ENCODE assay signal across 18 mouse cellular contexts in genomic region chr7:69925261-69925660, GRCm38 (mm10).
"Had no signal": no experiment of that assay in that cellular context is flagged by ENCODE, and none has a peak within 500 bp of the region (broad histone marks: within the 10 kb centered on the region; RNA-seq: fewer than 3 reads in every experiment).

No protein-coding gene starts in this region.

- H3K36me3 ChIP-seq: midbrain, embryonic 10.5 days; neural tube, embryonic 13.5 days; neural tube, embryonic 15.5 days had no signal

- H3K9me3 ChIP-seq: midbrain, embryonic 10.5 days; neural tube, embryonic 15.5 days had no signal

- H3K27me3 ChIP-seq: neural tube, embryonic 13.5 days had no signal

- H3K4me2 ChIP-seq: lung, embryonic 14.5 days; neural tube, embryonic 13.5 days; neural tube, embryonic 15.5 days had no signal

- H3K27ac ChIP-seq: midbrain, embryonic 10.5 days; neural tube, embryonic 13.5 days; neural tube, embryonic 15.5 days had no signal

- H3K9ac ChIP-seq: lung, embryonic 14.5 days; neural tube, embryonic 13.5 days; neural tube, embryonic 15.5 days had no signal

- DNase-seq: lung, adult 18-20 months; lung, embryonic 14.5 days; lung, postnatal 10 days; lung, postnatal 4 days; midbrain, embryonic 14.5 days; retina, postnatal 1 day; right cerebral cortex, adult 18-20 months; right cerebral cortex, postnatal 25 days; right cerebral cortex, postnatal 4 days; spleen, adult 18-20 months; thymus, adult 18-20 months; thymus, postnatal 14 days; thymus, postnatal 36 days had no signal

- H3K4me3 ChIP-seq: midbrain, embryonic 10.5 days; myocyte; neural tube, embryonic 13.5 days; neural tube, embryonic 15.5 days had no signal

- ATAC-seq: midbrain, embryonic 16.5 days had no signal

- H3K4me1 ChIP-seq: neural tube, embryonic 13.5 days; neural tube, embryonic 15.5 days had no signal
